Mouse (Mus musculus) liver, adult 2 months (tissue): ENCODE results near the gene Olfr1154. TPM values are rescaled to one million over a fixed set of nuclear protein-coding genes. Genes with fewer than 3 reads are reported as not detected.

Experiments
- DNase-seq: peaks from one replicate; pipeline ENCODE4 v3.0.0-alpha.2; 2011; ENCODE audit warnings: low read depth, low spot score; ENCODE audit errors: extremely low read depth
- H3K27ac ChIP-seq: fragments of 200-500 bp; replicated peaks from 2 replicates; pipeline ENCODE4 v1.5.1; 2012; ENCODE audit warnings: low read depth, mild to moderate bottlenecking, control low read depth, inconsistent platforms, low read length; ENCODE audit not compliant: insufficient read depth
- H3K27me3 ChIP-seq: fragments of 200-500 bp; 2 replicates; pipeline ENCODE4 v1.6.1; 2012; ENCODE audit warnings: mild to moderate bottlenecking, moderate library complexity, low read length, inconsistent platforms; ENCODE audit not compliant: control insufficient read depth, insufficient read depth
- H3K36me3 ChIP-seq: fragments of 200-500 bp; 2 replicates; pipeline ENCODE4 v1.6.1; 2012; ENCODE audit warnings: low read length, inconsistent platforms; ENCODE audit not compliant: control insufficient read depth, insufficient read depth
- H3K4me1 ChIP-seq: fragments of 200-500 bp; 2 replicates; pipeline ENCODE4 v1.6.1; 2011; ENCODE audit warnings: low read length; ENCODE audit not compliant: control insufficient read depth, insufficient read depth
- H3K4me3 ChIP-seq: fragments of 200-500 bp; 2 replicates; pipeline ENCODE4 v1.5.1; 2011; ENCODE audit warnings: low read depth, mild to moderate bottlenecking, control low read depth, low read length, moderate library complexity; ENCODE audit not compliant: insufficient read depth
- H3K79me2 ChIP-seq: fragments of 200-500 bp; 2 replicates; pipeline ENCODE4 v1.6.1; 2012; ENCODE audit warnings: inconsistent platforms, mild to moderate bottlenecking, low read length, moderate library complexity; ENCODE audit not compliant: control insufficient read depth, insufficient read depth
- H3K9ac ChIP-seq: fragments of 200-500 bp; 2 replicates; pipeline ENCODE4 v1.6.1; 2012; ENCODE audit warnings: low read depth, mild to moderate bottlenecking, control low read depth, inconsistent platforms, low read length
- CTCF ChIP-seq: fragments of 200-500 bp; IDR thresholded peaks from 2 replicates; pipeline ENCODE4 v1.5.1; 2011; ENCODE audit warnings: low read depth, low read length, control low read depth
- POLR2A ChIP-seq: fragments of 200-500 bp; IDR thresholded peaks from 2 replicates; pipeline ENCODE4 v1.6.1; 2011; ENCODE audit warnings: low read length, control low read depth; ENCODE audit not compliant: insufficient read depth; ENCODE audit errors: extremely low read depth
- WGBS: fragments of 180-500 bp; shearing (Covaris S2); methylation state at CpG from one replicate; pipeline ENCODE4 v1.1.7; 2018; 5-methylcytosine and 5-hydroxymethylcytosine counted together
- polyA plus RNA-seq: library from polyadenylated mRNA; depleted of rRNA; stranded (reverse); fragments of >200 nt; gene quantifications from 2 replicates; pipeline ENCODE4 v1.2.3, GENCODE M21; 2012; rRNA removed
- total RNA-seq: library from RNA; depleted of rRNA; stranded (reverse); fragments of >200 nt; gene quantifications from 2 replicates; pipeline ENCODE4 v1.2.3, GENCODE M21; 2014; rRNA removed

The Olfr1154 gene
- total RNA-seq (not detected in 2 replicates), polyA plus RNA-seq (not detected in 2 replicates)

DNA sequence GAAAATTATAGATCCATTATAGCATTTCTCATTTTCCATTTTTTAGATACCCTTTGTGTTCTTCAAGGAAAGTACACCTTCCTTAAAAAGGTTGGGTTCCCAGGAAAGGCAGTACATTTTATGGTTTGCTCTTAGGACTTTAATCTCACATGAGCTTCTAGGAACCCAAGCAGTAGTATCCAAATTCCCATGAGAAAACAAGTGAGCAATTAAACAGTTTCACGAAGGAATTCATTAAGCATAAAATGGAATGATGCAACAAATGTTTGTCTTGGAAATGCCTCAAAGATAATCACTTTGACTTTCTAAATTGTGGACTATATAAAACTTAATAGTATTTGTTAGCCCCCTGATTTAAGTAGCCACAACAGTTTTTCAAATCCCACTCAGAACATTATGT is at the start of gene Olfr1154:
TSS of gene Olfr1154 (minus strand) at position 101 of the 400 bp plus-strand sequence.
- no peak within 1 kb of the TSS for H3K4me3 ChIP-seq
- no peak for DNase-seq
- no peak for TF ChIP-seq POLR2A
- TF ChIP-seq CTCF = no peak
- no peaks in the 10 kb centered on the region for H3K27me3 ChIP-seq
- H3K79me2 ChIP-seq = no peaks in the 10 kb centered on the region
- no peaks in the 10 kb centered on the region for H3K4me1 ChIP-seq
- no peak within 1 kb of the TSS for H3K9ac ChIP-seq
- 46% methylated on average over 1 of the region's 1 CpGs for WGBS
- H3K27ac ChIP-seq = no peak within 1 kb of the TSS
- H3K36me3 ChIP-seq = no peaks in the 10 kb centered on the region

DNA sequence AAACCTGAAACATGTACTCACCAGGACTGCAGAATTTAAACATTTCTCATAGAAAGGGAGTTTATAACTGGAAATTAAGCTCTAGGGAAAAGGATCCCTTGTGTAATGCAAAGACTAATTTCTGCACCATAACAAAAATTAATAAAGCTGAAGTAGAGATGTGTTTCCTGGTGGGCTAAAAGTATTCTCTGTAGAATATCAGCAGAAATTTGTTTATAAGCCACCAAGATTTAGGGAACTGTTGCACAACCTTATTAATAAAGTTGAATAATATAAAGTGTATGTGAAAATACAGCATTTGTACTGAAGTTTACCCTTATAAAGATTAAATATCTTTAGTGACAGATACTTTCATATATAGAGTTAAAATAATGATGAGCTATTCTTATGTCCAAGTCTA is 48.0 kb upstream of the Olfr1154 start, which contains the start of gene Olfr1156:
TSS of gene Olfr1156 (minus strand) at position 101 of the 400 bp plus-strand sequence.
- no peak within 1 kb of the TSS for H3K27ac ChIP-seq
- TF ChIP-seq CTCF = no peak
- TF ChIP-seq POLR2A = no peak
- no peaks in the 10 kb centered on the region for H3K4me1 ChIP-seq
- H3K4me3 ChIP-seq = no peak within 1 kb of the TSS
- no peaks in the 10 kb centered on the region for H3K36me3 ChIP-seq
- no peak for DNase-seq
- no peaks in the 10 kb centered on the region for H3K27me3 ChIP-seq
- H3K79me2 ChIP-seq = no peaks in the 10 kb centered on the region
- H3K9ac ChIP-seq = no peak within 1 kb of the TSS

GRCm38 (mm10) chr2:87945037-87945436 is 40.1 kb upstream of the Olfr1154 start, which contains the start of gene Olfr1155:
Gene Olfr1155, minus strand, starts transcription at chr2:87945137.
- Histone ChIP-seq H3K36me3 (no peaks in the 10 kb centered on the region), H3K27me3 (no peaks in the 10 kb centered on the region), H3K9ac (no peak within 1 kb of the TSS), H3K4me1 (no peaks in the 10 kb centered on the region), H3K79me2 (no peaks in the 10 kb centered on the region), H3K4me3 (no peak within 1 kb of the TSS), H3K27ac (no peak within 1 kb of the TSS)
- 98% methylated on average over 1 of the region's 1 CpGs for WGBS
- TF ChIP-seq POLR2A = no peak
- TF ChIP-seq CTCF = no peak
- no peak for DNase-seq

GRCm38 (mm10) chr2:87894662-87895061 is 10.3 kb downstream of the Olfr1154 start, which contains the start of gene Olfr1153:
Gene Olfr1153, plus strand, starts transcription at chr2:87894962.
- no peaks in the 10 kb centered on the region for H3K27me3 ChIP-seq
- no peak within 1 kb of the TSS for H3K4me3 ChIP-seq
- no peaks in the 10 kb centered on the region for H3K4me1 ChIP-seq
- no peak for TF ChIP-seq POLR2A
- no peak for TF ChIP-seq CTCF
- no peaks in the 10 kb centered on the region for H3K79me2 ChIP-seq
- H3K36me3 ChIP-seq = no peaks in the 10 kb centered on the region
- DNase-seq = no peak
- 57% methylated on average over 1 of the region's 1 CpGs for whole genome bisulfite sequencing
- no peak within 1 kb of the TSS for H3K9ac ChIP-seq
- no peak within 1 kb of the TSS for H3K27ac ChIP-seq

DNA sequence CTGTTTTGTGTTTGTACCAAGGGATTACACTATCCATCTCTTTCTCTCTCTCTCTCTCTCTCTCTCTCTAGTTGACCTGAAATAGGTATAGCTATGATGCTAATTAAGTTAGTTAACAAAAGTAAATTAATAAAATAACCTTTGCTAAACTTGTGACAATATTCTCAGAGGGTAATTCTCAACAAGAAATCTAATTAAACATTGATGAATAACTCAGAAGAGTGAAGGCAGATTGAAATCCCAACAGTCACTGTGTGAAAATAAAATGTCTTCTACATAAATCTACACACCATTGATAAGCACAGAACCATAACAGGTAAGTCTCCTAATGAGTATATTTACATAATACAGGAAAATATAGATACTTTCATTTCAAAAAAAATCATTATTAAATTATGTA is 38.8 kb downstream of the Olfr1154 start, which contains the start of gene Olfr1152:
TSS of gene Olfr1152 (plus strand) at position 301 of the 400 bp plus-strand sequence.
- Histone ChIP-seq H3K27ac (no peak within 1 kb of the TSS), H3K27me3 (no peaks in the 10 kb centered on the region), H3K36me3 (no peaks in the 10 kb centered on the region), H3K4me1 (no peaks in the 10 kb centered on the region), H3K4me3 (no peak within 1 kb of the TSS), H3K79me2 (no peaks in the 10 kb centered on the region), H3K9ac (no peak within 1 kb of the TSS)
- DNase-seq = no peak
- TF ChIP-seq POLR2A (no peak), CTCF (no peak)

- no peak within 1 kb of the TSS for H3K27ac ChIP-seq
- WGBS = 79% methylated on average over 1 of the region's 1 CpGs
- no peak within 1 kb of the TSS for H3K9ac ChIP-seq
- no peak for DNase-seq
- H3K4me1 ChIP-seq = no peaks in the 10 kb centered on the region
- H3K79me2 ChIP-seq = no peaks in the 10 kb centered on the region
- H3K27me3 ChIP-seq = no peaks in the 10 kb centered on the region
- H3K36me3 ChIP-seq = no peaks in the 10 kb centered on the region
- TF ChIP-seq POLR2A (no peak), CTCF (no peak)
- no peak within 1 kb of the TSS for H3K4me3 ChIP-seq
Measured at GRCm38 (mm10) chr2:87855562-87855961, 49.4 kb downstream of the Olfr1154 start, which contains the start of gene Olfr1151. Gene Olfr1151, plus strand, starts transcription at chr2:87855862.

Other genes with a start within 250 kb of the Olfr1154 start
- not detected in 2 replicates for gene Olfr1134, start 246.7 kb downstream of the Olfr1154 start, total RNA-seq
- not detected in 2 replicates for gene Olfr1134, start 246.7 kb downstream of the Olfr1154 start, polyA plus RNA-seq
- not detected in 2 replicates for gene Olfr1135, start 231.5 kb downstream of the Olfr1154 start, total RNA-seq
- gene Olfr1135, start 231.5 kb downstream of the Olfr1154 start, polyA plus RNA-seq = not detected in 2 replicates
- not detected in 2 replicates for gene Olfr1136, start 211.2 kb downstream of the Olfr1154 start, total RNA-seq
- gene Olfr1136, start 211.2 kb downstream of the Olfr1154 start, polyA plus RNA-seq = not detected in 2 replicates
- not detected in 2 replicates for gene Olfr1137, start 192.0 kb downstream of the Olfr1154 start, total RNA-seq
- not detected in 2 replicates for gene Olfr1137, start 192.0 kb downstream of the Olfr1154 start, polyA plus RNA-seq
- gene Olfr1138, start 165.2 kb downstream of the Olfr1154 start, total RNA-seq = not detected in 2 replicates
- not detected in 2 replicates for gene Olfr1138, start 165.2 kb downstream of the Olfr1154 start, polyA plus RNA-seq
- gene Olfr1140, start 161.4 kb downstream of the Olfr1154 start, total RNA-seq = not detected in 2 replicates
- not detected in 2 replicates for gene Olfr1140, start 161.4 kb downstream of the Olfr1154 start, polyA plus RNA-seq
- not detected in 2 replicates for gene Olfr1141, start 151.2 kb downstream of the Olfr1154 start, total RNA-seq
- gene Olfr1141, start 151.2 kb downstream of the Olfr1154 start, polyA plus RNA-seq = not detected in 2 replicates
- gene Olfr152, start 125.7 kb downstream of the Olfr1154 start, total RNA-seq = not detected in 2 replicates
- gene Olfr152, start 125.7 kb downstream of the Olfr1154 start, polyA plus RNA-seq = not detected in 2 replicates
- gene Olfr1143, start 104.6 kb downstream of the Olfr1154 start, total RNA-seq = not detected in 2 replicates
- not detected in 2 replicates for gene Olfr1143, start 104.6 kb downstream of the Olfr1154 start, polyA plus RNA-seq
- not detected in 2 replicates for gene Olfr1145, start 95.3 kb downstream of the Olfr1154 start, total RNA-seq
- gene Olfr1145, start 95.3 kb downstream of the Olfr1154 start, polyA plus RNA-seq = not detected in 2 replicates
- not detected in 2 replicates for gene Olfr1148, start 74.6 kb downstream of the Olfr1154 start, total RNA-seq
- gene Olfr1148, start 74.6 kb downstream of the Olfr1154 start, polyA plus RNA-seq = not detected in 2 replicates
- not detected in 2 replicates for gene Olfr1150-ps1, start 61.2 kb downstream of the Olfr1154 start, total RNA-seq
- not detected in 2 replicates for gene Olfr1150-ps1, start 61.2 kb downstream of the Olfr1154 start, polyA plus RNA-seq
- not detected in 2 replicates for gene Olfr1151, start 49.3 kb downstream of the Olfr1154 start, total RNA-seq
- not detected in 2 replicates for gene Olfr1151, start 49.3 kb downstream of the Olfr1154 start, polyA plus RNA-seq
- not detected in 2 replicates for gene Olfr1152, start 38.7 kb downstream of the Olfr1154 start, total RNA-seq
- not detected in 2 replicates for gene Olfr1152, start 38.7 kb downstream of the Olfr1154 start, polyA plus RNA-seq
- gene Olfr1153, start 10.2 kb downstream of the Olfr1154 start, total RNA-seq = not detected in 2 replicates
- gene Olfr1153, start 10.2 kb downstream of the Olfr1154 start, polyA plus RNA-seq = not detected in 2 replicates
- not detected in 2 replicates for gene Olfr1155, start 40.0 kb upstream of the Olfr1154 start, total RNA-seq
- not detected in 2 replicates for gene Olfr1155, start 40.0 kb upstream of the Olfr1154 start, polyA plus RNA-seq
- gene Olfr1156, start 47.9 kb upstream of the Olfr1154 start, total RNA-seq = not detected in 2 replicates
- not detected in 2 replicates for gene Olfr1156, start 47.9 kb upstream of the Olfr1154 start, polyA plus RNA-seq
- not detected in 2 replicates for gene Olfr1157, start 63.1 kb upstream of the Olfr1154 start, total RNA-seq
- not detected in 2 replicates for gene Olfr1157, start 63.1 kb upstream of the Olfr1154 start, polyA plus RNA-seq
- not detected in 2 replicates for gene Olfr74, start 69.5 kb upstream of the Olfr1154 start, total RNA-seq
- not detected in 2 replicates for gene Olfr74, start 69.5 kb upstream of the Olfr1154 start, polyA plus RNA-seq
- gene Olfr1158, start 84.9 kb upstream of the Olfr1154 start, total RNA-seq = not detected in 2 replicates
- not detected in 2 replicates for gene Olfr1158, start 84.9 kb upstream of the Olfr1154 start, polyA plus RNA-seq
- not detected in 2 replicates for gene Olfr1160, start 103.1 kb upstream of the Olfr1154 start, total RNA-seq
- gene Olfr1160, start 103.1 kb upstream of the Olfr1154 start, polyA plus RNA-seq = not detected in 2 replicates
- not detected in 2 replicates for gene Olfr1161, start 117.6 kb upstream of the Olfr1154 start, total RNA-seq
- not detected in 2 replicates for gene Olfr1161, start 117.6 kb upstream of the Olfr1154 start, polyA plus RNA-seq
- not detected in 2 replicates for gene Olfr73, start 132.5 kb upstream of the Olfr1154 start, total RNA-seq
- not detected in 2 replicates for gene Olfr73, start 132.5 kb upstream of the Olfr1154 start, polyA plus RNA-seq
- not detected in 2 replicates for gene Olfr1162, start 146.0 kb upstream of the Olfr1154 start, total RNA-seq
- not detected in 2 replicates for gene Olfr1162, start 146.0 kb upstream of the Olfr1154 start, polyA plus RNA-seq
- not detected in 2 replicates for gene Olfr1163, start 166.7 kb upstream of the Olfr1154 start, total RNA-seq
- not detected in 2 replicates for gene Olfr1163, start 166.7 kb upstream of the Olfr1154 start, polyA plus RNA-seq
- gene Olfr1164, start 188.8 kb upstream of the Olfr1154 start, total RNA-seq = not detected in 2 replicates
- not detected in 2 replicates for gene Olfr1164, start 188.8 kb upstream of the Olfr1154 start, polyA plus RNA-seq
- not detected in 2 replicates for gene Olfr1166, start 223.1 kb upstream of the Olfr1154 start, total RNA-seq
- gene Olfr1166, start 223.1 kb upstream of the Olfr1154 start, polyA plus RNA-seq = not detected in 2 replicates